Mouse (Mus musculus) frontal cortex, postnatal 36 days (tissue): ENCODE data around the gene Lrrfip1.
A peak's percentile ranks its signal among the peaks of the same experiment; 100 is the strongest.

Source experiments
- DNase-seq, 2 experiments: peaks; one replicate each; pipeline ENCODE4 v3.0.0; 2022; ENCODE audit warnings: low spot score in 2 of 2

Lrrfip1 gene

GRCm38 (mm10) chr1:91023960-91024359, 25.4 kb downstream of the Lrrfip1 start:
- DNase-seq, result no peak

- no peak for DNase-seq
Observed at GRCm38 (mm10) chr1:91024464-91024863, 25.9 kb downstream of the Lrrfip1 start.

DNA sequence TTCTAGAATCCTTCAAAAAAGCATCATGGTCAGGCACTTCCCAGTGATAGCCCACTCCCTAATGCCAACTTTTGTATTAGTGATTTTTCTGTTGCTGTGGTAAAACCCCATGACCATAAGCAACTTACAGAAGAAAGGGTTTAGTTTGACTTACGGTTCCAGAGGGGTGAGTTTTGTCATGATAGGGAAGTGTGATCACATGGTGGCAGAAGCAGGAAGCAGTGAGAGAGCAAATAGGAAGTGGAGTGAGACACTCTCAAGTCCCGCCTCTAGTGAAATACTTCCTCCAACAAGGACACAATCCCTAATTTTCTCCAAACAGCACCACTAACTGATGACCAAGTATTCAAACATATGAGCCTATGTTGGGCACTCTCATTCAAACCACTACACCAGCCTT, 28.4 kb downstream of the Lrrfip1 start:
- no peak for DNase-seq

- DNase-seq, result no peak
Observed at GRCm38 (mm10) chr1:91030383-91030782, 31.8 kb downstream of the Lrrfip1 start.

- DNase-seq, result no peak
Observed at GRCm38 (mm10) chr1:91031547-91031946, 33.0 kb downstream of the Lrrfip1 start.

GRCm38 (mm10) chr1:91032393-91032971, 33.9 kb downstream of the Lrrfip1 start:
- DNase-seq, result no peak

DNA sequence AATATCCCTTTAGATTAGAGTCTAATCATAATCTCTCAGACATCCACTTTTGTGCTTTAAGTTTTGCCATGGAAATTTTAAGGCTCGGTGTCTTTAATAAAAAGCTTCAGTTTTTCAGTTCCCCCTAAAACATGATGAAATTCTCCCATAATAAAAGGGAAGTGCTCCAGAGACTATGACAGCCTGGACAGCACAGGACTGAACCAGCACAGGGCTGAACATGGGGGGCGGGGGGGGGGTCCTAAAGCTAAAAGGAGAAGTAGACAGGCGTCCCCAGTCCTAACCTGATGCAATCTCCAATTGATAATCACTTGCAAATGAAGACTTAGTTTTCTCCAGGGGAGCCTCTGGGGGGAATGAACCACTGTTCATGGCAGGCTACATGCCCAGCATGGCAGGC, 36.0 kb downstream of the Lrrfip1 start:
- no peak for DNase-seq

GRCm38 (mm10) chr1:91035266-91035665, 36.7 kb downstream of the Lrrfip1 start:
- no peak for DNase-seq

- no peak for DNase-seq
Observed at GRCm38 (mm10) chr1:91037213-91037612, 38.7 kb downstream of the Lrrfip1 start.

DNA sequence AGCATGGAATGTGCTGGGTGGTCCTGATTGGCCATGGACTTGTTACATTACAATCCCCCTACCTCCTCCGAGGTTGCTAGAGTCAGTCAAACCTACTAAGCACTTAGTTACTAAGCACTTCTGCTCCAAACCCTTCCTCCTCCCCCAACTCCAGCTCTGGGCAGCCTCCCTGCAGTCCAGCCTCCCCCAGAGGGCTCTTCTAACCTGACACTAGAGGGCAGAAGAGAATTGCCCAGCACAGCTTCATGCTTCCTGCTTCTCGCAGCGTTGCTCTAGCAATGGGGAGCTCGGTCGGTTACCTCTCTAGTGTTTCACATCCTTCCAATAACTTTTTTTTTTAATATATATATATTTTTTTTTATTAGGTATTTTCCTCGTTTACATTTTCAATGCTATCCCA, 39.5 kb downstream of the Lrrfip1 start:
- no peak for DNase-seq

GRCm38 (mm10) chr1:91038531-91038930, 40.0 kb downstream of the Lrrfip1 start:
- no peak for DNase-seq

GRCm38 (mm10) chr1:91041605-91042004, 43.1 kb downstream of the Lrrfip1 start:
- no peak for DNase-seq

DNA sequence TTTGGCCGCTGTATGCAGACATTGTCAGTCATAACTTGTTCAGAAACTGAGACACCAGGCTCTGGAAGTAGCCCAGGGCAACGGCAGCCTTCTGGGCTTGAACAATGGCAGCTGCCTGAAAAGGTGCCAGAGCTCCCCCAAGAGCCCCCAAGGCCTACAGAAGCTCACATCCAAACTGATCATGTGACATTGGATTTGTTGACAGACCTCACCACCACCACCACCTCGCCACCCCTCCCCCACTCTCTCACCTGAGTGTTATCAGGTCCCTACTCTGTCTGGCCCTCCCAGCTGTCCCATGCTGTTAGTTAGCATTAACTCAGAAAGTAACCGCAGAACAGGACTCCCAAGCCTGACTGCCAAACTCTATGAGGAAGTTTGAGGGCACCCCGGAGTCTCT, 44.7 kb downstream of the Lrrfip1 start:
- no peak for DNase-seq

- no peak for DNase-seq
Observed at GRCm38 (mm10) chr1:91044176-91044575, 45.6 kb downstream of the Lrrfip1 start.

DNA sequence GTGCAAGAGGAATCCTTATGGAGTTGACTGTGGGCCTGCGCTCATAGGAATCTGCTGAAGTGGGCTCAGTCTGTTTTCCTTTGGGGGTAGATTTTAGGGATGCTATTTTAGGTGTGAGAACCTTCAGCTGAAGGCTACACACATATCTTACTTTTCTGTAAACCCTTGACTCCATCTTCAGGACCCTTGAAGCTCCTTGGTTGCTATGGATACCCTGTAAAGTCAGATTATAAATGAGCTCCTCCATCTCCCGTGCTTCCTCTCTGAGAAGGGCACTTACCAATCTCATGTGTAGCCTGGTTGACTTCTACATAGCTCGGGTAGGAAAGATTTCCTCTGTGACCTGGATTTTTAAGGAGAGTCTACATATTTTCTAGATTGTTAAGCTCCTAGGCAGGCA, 46.1 kb downstream of the Lrrfip1 start:
- DNase-seq, result no peak

GRCm38 (mm10) chr1:91046237-91046636, 47.7 kb downstream of the Lrrfip1 start:
- no peak for DNase-seq

DNA sequence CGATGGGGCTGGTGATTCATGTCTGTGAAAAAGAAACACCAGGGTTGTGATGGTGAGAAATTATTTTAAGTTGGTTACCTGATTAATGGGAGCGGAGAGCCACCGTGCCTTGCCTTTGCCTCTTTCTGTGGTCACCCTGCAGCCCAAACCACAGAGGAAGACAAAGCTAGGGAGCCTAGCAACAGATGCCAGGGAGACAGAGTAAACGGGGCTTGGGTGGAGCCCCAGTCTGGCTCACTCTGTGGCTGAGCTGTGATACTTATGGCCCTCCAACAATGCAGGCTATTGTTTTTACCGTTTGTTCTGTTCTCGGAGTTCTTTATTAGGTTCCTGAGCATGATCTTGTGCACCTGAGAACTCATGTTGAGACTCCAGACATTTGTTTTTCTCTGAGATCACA, 50.8 kb downstream of the Lrrfip1 start:
- DNase-seq, result no peak

GRCm38 (mm10) chr1:91051461-91052094, 53.0 kb downstream of the Lrrfip1 start:
- no peak for DNase-seq

- DNase-seq, result peak; percentile 72 to 74
Observed at GRCm38 (mm10) chr1:91052747-91053181, 54.2 kb downstream of the Lrrfip1 start.

- DNase-seq, result no peak
Observed at GRCm38 (mm10) chr1:91053218-91054073, 54.9 kb downstream of the Lrrfip1 start.

DNA sequence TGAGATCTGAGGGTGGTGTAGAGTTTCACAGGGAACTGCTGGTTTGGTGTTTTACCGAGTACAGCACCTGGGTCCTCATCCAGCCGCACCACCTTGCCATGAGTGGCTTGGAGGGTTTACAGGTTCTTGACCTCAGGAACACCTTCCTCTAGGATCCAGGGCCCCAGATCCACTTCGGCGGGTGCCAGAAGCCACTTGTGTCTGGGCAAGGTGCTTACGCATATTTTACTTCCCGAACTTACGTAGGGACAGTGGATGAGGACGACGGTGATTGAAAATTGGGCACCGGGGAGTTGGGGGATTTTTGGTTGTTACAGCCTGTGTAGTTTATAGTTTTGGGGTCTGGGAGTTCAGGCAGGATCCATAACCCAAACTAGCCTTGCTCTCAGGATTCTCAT, 55.5 kb downstream of the Lrrfip1 start:
- no peak for DNase-seq

GRCm38 (mm10) chr1:91054815-91055214, 56.3 kb downstream of the Lrrfip1 start:
- no peak for DNase-seq

DNA sequence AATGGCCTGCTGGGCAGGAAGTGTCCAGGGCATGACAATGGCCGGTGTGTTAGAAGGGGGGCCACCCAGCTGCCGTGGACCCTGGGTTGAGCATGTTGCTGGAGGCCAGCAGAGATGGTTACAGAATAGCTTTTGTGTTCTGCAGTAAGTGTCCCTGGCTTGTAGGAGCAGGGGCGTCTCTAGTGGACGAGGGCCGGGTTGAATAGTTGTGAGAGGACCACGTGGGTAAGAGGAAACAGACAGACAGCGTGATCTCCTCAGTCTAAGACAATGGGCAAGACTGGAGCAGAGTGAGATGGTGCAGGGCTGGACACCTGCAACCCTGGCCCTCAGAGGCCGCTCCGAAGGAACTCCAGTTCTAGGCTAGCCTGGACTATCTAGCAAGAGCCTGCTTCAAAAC, 57.2 kb downstream of the Lrrfip1 start:
- no peak for DNase-seq
